Mouse (Mus musculus) heart, postnatal 0 days (tissue): ENCODE data around the gene Mfsd5. TPM values are rescaled to one million over a fixed set of nuclear protein-coding genes. Genes with fewer than 3 reads are reported as not detected.

Source experiments
- ATAC-seq: fragments of 200-750 bp; cut with Nextera tagmentation; 2 replicates; pipeline ENCODE4 v1.8.0; 2017; ENCODE audit warnings: low read depth, moderate number of reproducible peaks, moderate library complexity; ENCODE audit not compliant: insufficient read depth
- DNase-seq: peaks from one replicate; pipeline ENCODE4 v3.0.0-alpha.2; 2016; ENCODE audit warnings: low spot score
- H3K27ac ChIP-seq: fragments of 300-500 bp; sonication (generic); 2 replicates; pipeline ENCODE4 v1.5.1; 2014; ENCODE audit warnings: low read depth, mild to moderate bottlenecking
- H3K27me3 ChIP-seq: fragments of 300-500 bp; sonication (generic); 2 replicates; pipeline ENCODE4 v1.6.1; 2014; ENCODE audit warnings: low read length, mixed read lengths; ENCODE audit not compliant: control insufficient read depth, insufficient read depth
- H3K36me3 ChIP-seq: fragments of 300-500 bp; sonication (generic); replicated peaks from 2 replicates; pipeline ENCODE4 v1.6.1; 2014; ENCODE audit warnings: low read length, mixed read lengths; ENCODE audit not compliant: control insufficient read depth, insufficient read depth
- H3K4me1 ChIP-seq: fragments of 300-500 bp; sonication (generic); 2 replicates; pipeline ENCODE4 v1.6.1; 2014; ENCODE audit warnings: antibody characterized with exemption; ENCODE audit not compliant: control insufficient read depth, insufficient read depth
- H3K4me2 ChIP-seq: fragments of 300-500 bp; sonication (generic); 2 replicates; pipeline ENCODE4 v1.6.1; 2014; ENCODE audit warnings: low read depth, mild to moderate bottlenecking, low read length, moderate library complexity
- H3K4me3 ChIP-seq: fragments of 300-500 bp; sonication (generic); 2 replicates; pipeline ENCODE4 v1.5.1; 2014; ENCODE audit warnings: low read depth, low read length
- H3K9ac ChIP-seq: fragments of 300-500 bp; sonication (generic); replicated peaks from 2 replicates; pipeline ENCODE4 v1.6.1; 2014; ENCODE audit warnings: low read depth, low read length, mixed read lengths
- H3K9me3 ChIP-seq: fragments of 300-500 bp; sonication (generic); replicated peaks from 2 replicates; pipeline ENCODE4 v1.6.1; 2016; ENCODE audit warnings: low read length; ENCODE audit not compliant: control insufficient read depth
- CTCF ChIP-seq: IDR thresholded peaks from 2 replicates; pipeline ENCODE4 v1.5.1; 2016; ENCODE audit warnings: antibody characterized with exemption, control low read depth, low read depth
- EP300 ChIP-seq: IDR thresholded peaks from 2 replicates; pipeline ENCODE4 v1.6.1; 2016; ENCODE audit warnings: antibody characterized with exemption, low read depth
- WGBS: fragments of 180-500 bp; shearing (Covaris S2); extraction: QIAGEN DNeasy Blood & Tissue Kit; methylation state at CpG from one replicate; pipeline ENCODE4 v1.1.7; 2014; 5-methylcytosine and 5-hydroxymethylcytosine counted together
- polyA plus RNA-seq: library from polyadenylated mRNA; unstranded; fragments of >200 nt; fragmentation: Nextera tagmentation; extraction: Ambion mirVana; gene quantifications from 2 replicates; pipeline ENCODE4 v1.2.1, GENCODE M21; 2015
- total RNA-seq: library from RNA; depleted of rRNA; stranded (reverse); fragments of >200 nt; gene quantifications from 2 replicates; pipeline ENCODE4 v1.2.3, GENCODE M21; 2014; ENCODE audit warnings: low replicate concordance

Mfsd5 gene
- total and polyA plus RNA-seq, 2 experiments from 2014 or later: 34.1 to 35.6 TPM

DNA sequence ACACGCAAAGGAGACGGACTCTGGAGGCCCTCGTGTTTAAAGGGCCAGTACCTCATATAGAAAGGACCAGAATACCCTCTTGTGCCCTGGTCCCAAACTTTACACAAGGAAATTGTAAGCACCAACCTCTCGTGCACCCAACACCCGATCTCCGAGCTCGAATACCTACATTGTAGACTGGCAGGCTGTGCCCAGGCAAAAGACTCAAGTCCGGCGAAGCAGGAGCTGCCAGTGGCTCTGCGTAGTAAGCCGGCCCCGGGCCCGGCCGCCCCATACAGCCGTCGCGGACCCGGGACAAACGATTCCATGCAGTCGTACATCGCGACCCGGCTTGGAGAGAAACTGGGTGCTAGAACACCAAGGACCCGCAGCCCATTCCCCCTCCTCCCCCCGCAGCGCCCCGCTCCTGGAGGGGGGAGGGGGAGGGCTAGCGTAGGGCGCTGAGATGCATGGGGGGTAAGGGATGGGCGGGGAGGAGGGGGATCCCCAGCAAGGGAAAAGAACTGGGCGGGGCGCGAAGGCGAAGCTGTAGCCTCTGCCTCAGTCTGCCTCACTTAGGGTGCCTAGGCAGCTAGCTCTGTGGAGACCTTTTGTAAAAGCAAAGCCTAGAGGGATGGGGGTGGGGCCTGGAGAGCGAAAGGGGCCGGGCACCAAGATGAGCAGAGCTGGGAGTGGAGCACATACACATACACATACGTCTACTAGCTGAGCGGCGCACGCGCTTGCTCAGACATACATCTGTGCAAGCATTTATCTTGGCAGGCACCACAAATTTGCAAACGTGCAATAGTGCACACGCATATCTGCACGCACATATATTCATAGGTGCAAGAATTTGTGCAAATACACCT lies 33.1 kb upstream of the Mfsd5 start:
- Histone ChIP-seq H3K4me2 (peak overlapping the region; percentile 78), H3K27ac (peak overlapping the region; percentile 91), H3K9ac (peak overlapping the region; percentile 61), H3K4me1 (0 out of 2 replicates have a peak, but pooled peaks cover 12% of the 10 kb centered on the region), H3K9me3 (no peaks in the 10 kb centered on the region), H3K36me3 (no peaks in the 10 kb centered on the region), H3K4me3 (peak overlapping the region; percentile 67), H3K27me3 (no peaks in the 10 kb centered on the region)
- peak; percentile 66 for DNase-seq
- under 1% methylated on average over 38 of the region's 44 CpGs for WGBS
- TF ChIP-seq EP300 (no peak), CTCF (no peak)
- peak; percentile 49 for ATAC-seq

DNA sequence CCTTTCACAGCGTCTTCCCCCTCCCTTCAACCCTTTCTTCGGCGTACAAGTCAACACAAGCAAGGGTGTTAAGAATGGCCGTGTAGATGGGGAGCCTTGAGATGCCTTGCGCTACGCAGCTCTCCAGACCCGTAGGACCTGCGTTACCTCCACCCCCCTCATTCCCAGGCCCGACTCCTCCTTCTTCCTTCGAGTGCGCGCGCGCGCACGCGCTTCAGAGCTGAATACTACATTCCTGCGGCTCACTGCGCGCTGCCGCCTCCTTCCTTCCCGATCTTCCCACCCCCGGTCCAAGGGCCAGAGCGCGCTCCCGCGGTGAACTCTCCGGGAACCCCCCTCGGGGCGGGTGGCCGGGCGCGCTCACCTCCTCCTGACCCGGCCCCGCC lies 32.4 kb upstream of the Mfsd5 start:
- Histone ChIP-seq H3K4me2 (peak overlapping the region; percentile 78), H3K4me3 (peak overlapping the region; percentile 67), H3K27ac (peak overlapping the region; percentile 91), H3K9me3 (no peaks in the 10 kb centered on the region), H3K27me3 (no peaks in the 10 kb centered on the region), H3K9ac (peak overlapping the region; percentile 56), H3K4me1 (0 out of 2 replicates have a peak, but pooled peaks cover 12% of the 10 kb centered on the region), H3K36me3 (no peaks in the 10 kb centered on the region)
- no peak for TF ChIP-seq EP300
- no peak for TF ChIP-seq CTCF
- peak; percentile 94 for DNase-seq
- WGBS: under 1% methylated on average over 35 of the region's 35 CpGs
- peak; percentile 78 for ATAC-seq

DNA sequence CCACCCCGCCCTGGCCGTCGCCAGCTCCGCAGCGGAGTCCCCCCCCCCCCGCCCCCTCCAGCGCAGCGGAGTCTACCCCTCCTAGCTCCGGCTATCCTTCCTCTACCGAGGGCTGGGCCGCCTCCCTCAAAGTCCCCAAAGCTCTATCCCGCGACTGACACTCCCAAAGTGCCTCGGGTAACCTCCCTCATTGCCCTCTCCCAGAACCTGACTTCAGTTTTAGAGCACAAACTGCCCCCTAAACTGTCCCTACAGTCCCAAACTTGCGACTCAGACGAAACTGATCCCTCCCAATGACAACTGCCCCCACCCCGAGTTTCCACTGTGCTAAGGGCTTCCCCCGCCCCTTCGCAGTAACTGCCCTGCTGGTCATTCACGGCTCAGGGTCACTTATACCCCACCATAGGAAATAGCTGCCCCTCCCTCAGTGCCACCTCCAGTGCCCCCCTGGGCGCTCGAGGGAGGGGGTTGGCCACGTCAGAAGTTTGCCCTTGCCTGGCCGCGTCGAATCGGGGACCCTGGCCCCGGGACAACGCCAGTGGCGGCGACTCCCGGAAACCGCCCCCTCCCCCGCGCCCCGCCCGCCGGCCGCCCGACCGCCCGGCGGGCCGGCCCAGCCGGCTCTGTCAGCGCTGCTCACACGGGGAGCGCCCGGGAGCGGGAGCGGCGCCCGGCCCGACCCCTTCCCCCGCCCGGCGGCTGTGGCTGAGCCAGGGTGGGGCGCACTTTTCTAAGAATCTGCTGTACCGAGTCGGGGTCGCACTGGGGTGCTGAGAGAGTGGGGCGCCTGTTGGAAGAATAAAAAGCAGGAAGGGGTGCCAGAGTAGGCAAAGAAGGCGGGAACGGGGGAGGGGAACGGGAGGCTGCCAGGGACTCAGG lies 31.8 kb upstream of the Mfsd5 start:
- Histone ChIP-seq H3K4me1 (0 out of 2 replicates have a peak, but pooled peaks cover 12% of the 10 kb centered on the region), H3K4me3 (peak overlapping the region; percentile 67), H3K36me3 (no peaks in the 10 kb centered on the region), H3K4me2 (peak overlapping the region; percentile 78), H3K27ac (peak overlapping the region; percentile 91), H3K9me3 (no peaks in the 10 kb centered on the region), H3K27me3 (peaks cover 4% of the 10 kb centered on the region; the same call in 1 of the 2 replicates), H3K9ac (peak overlapping the region; percentile 56)
- DNase-seq: peak; percentile 68
- TF ChIP-seq EP300 (peak; percentile 63), CTCF (no peak)
- 1% methylated on average over 54 of the region's 65 CpGs for WGBS
- ATAC-seq: peak; percentile 64

DNA sequence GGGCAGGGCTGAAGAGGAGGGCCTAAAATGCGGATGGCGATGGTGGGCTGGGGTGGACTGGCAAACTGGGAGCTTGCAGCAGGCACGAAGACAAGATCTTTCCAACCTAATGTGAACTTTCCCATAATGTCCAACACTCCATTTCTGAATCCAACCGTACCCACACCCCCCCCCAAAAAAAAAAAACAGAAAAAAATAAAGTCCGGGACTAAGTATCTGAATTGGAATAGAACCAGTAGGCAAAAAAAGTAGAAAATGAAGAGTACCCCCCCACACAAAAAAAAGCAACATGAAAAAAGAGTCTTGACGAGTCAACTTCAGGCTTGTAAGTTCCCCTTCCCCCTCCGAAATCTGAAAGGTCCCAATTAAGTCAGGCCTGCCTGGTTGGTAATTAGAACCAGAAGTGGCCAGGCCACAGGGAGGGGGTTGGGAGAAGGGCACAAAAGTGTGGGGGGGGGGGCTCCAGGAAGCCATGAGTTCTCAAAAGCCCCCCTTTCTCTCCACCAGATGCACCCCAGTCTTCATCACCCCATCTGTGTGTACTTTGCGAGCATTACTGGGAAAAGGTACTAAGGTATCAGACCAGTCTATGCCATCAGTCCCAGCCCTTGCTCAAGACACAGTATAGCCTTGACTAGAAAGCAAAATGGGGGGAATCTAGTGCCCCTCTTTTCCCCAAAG lies 31.0 kb upstream of the Mfsd5 start:
- Histone ChIP-seq H3K36me3 (no peaks in the 10 kb centered on the region), H3K4me1 (0 out of 2 replicates have a peak, but pooled peaks cover 10% of the 10 kb centered on the region), H3K4me2 (peak overlapping the region; percentile 78), H3K27ac (peak overlapping the region; percentile 91), H3K9ac (peak overlapping the region; percentile 56), H3K4me3 (peak overlapping the region; percentile 67), H3K9me3 (no peaks in the 10 kb centered on the region), H3K27me3 (peaks cover 8% of the 10 kb centered on the region; the same call in 1 of the 2 replicates)
- 15% methylated on average over 8 of the region's 8 CpGs for WGBS
- no peak for TF ChIP-seq CTCF
- TF ChIP-seq EP300: no peak
- DNase-seq (no peak), ATAC-seq (no peak)

DNA sequence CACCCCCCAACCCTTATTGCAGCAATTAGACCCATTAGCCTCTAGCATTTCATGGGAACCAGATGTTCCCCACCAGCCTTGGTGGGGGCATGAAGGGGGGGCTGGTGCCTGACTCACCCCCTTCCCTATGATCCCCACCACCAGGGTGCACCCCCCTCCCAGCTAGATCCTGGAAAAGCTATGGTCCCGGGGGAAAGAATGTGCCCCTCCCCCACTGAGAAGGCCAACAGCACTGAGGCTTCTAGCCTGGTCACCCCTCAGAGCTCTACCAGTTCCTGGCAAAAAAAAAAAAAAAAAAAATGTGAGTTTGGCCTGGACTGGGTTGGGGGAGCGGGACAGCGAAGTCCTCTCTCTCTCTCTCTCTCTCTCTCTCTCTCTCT lies 30.5 kb upstream of the Mfsd5 start:
- H3K27me3 ChIP-seq: peaks cover 8% of the 10 kb centered on the region; the same call in 1 of the 2 replicates
- no peaks in the 10 kb centered on the region for H3K36me3 ChIP-seq
- no peaks in the 10 kb centered on the region for H3K9me3 ChIP-seq
- DNase-seq (no peak), ATAC-seq (no peak)
- 0 out of 2 replicates have a peak overlapping the region, but pooled peaks have one; percentile 57 for H3K27ac ChIP-seq
- TF ChIP-seq CTCF: no peak
- H3K4me1 ChIP-seq: 0 out of 2 replicates have a peak, but pooled peaks cover 10% of the 10 kb centered on the region
- WGBS: 25% methylated on average over 3 of the region's 3 CpGs
- 0 out of 2 replicates have a peak overlapping the region, but pooled peaks have one; percentile 13 for H3K4me3 ChIP-seq
- H3K4me2 ChIP-seq: peak overlapping the region; percentile 50
- H3K9ac ChIP-seq: no peak overlapping the region
